Mouse (Mus musculus) heart, postnatal 0 days (tissue): Measurements from ENCODE around the gene Ric8b.

ENCODE experiments used
- CTCF ChIP-seq: IDR thresholded peaks from 2 replicates; pipeline ENCODE4 v1.5.1; 2016; ENCODE audit warnings: antibody characterized with exemption, control low read depth, low read depth
- EP300 ChIP-seq: IDR thresholded peaks from 2 replicates; pipeline ENCODE4 v1.6.1; 2016; ENCODE audit warnings: antibody characterized with exemption, low read depth

DNA sequence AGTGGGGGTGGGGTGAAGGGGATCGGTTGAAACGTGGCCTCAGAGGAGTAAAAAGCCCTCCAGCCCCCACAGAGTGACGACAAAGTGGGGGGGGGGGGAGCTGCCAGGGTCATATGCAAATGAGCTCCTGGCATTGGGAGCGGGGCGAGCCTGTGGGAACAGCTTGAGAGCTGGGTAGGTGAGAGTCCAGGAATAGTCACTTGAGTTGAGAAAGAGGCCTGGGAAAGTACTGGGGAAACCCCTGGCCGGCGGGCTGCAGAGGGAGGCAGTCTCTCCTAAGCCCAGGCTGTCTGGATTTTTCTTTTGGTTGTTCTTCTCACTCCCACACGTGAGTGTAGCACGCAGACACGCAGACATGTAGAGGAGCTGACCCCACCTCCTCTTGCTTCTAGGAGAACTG is 120.7 kb downstream of the Ric8b start:
- TF ChIP-seq EP300, result no peak
- TF ChIP-seq CTCF, result no peak
